Mouse (Mus musculus) midbrain, embryonic 15.5 days (tissue): ENCODE results near the gene Ubash3b. TPM values are rescaled to one million over a fixed set of nuclear protein-coding genes. Genes with fewer than 3 reads are reported as not detected.

ENCODE experiments used
- ATAC-seq: fragments of 200-750 bp; cut with Nextera tagmentation; replicated peaks from 2 replicates; pipeline ENCODE4 v1.8.0; 2017; ENCODE audit warnings: moderate TSS enrichment
- H3K27ac ChIP-seq: fragments of 300-500 bp; sonication (generic); 2 replicates; pipeline ENCODE4 v1.5.1; 2015; ENCODE audit warnings: mild to moderate bottlenecking, inconsistent platforms
- H3K27me3 ChIP-seq: fragments of 300-500 bp; sonication (generic); replicated peaks from 2 replicates; pipeline ENCODE4 v1.6.1; 2015; ENCODE audit warnings: inconsistent platforms
- H3K36me3 ChIP-seq: fragments of 300-500 bp; sonication (generic); replicated peaks from 2 replicates; pipeline ENCODE4 v1.6.1; 2015; ENCODE audit warnings: inconsistent platforms
- H3K4me1 ChIP-seq: fragments of 300-500 bp; sonication (generic); 2 replicates; pipeline ENCODE4 v1.6.1; 2015; ENCODE audit warnings: inconsistent platforms
- H3K4me2 ChIP-seq: fragments of 300-500 bp; sonication (generic); 2 replicates; pipeline ENCODE4 v1.6.1; 2015; ENCODE audit warnings: inconsistent platforms, mild to moderate bottlenecking, moderate library complexity
- H3K4me3 ChIP-seq: fragments of 300-500 bp; sonication (generic); 2 replicates; pipeline ENCODE4 v1.5.1; 2015; ENCODE audit warnings: mild to moderate bottlenecking, inconsistent platforms
- H3K9ac ChIP-seq: fragments of 300-500 bp; sonication (generic); 2 replicates; pipeline ENCODE4 v1.6.1; 2015; ENCODE audit warnings: mild to moderate bottlenecking, inconsistent platforms
- H3K9me3 ChIP-seq: fragments of 300-500 bp; sonication (generic); 2 replicates; pipeline ENCODE4 v1.6.1; 2016; ENCODE audit warnings: inconsistent platforms
- WGBS: fragments of 180-500 bp; shearing (Covaris S2); methylation state at CpG from one replicate; pipeline ENCODE4 v1.1.7; 2015; ENCODE audit warnings: mixed read lengths; 5-methylcytosine and 5-hydroxymethylcytosine counted together
- polyA plus RNA-seq: library from polyadenylated mRNA; unstranded; fragments of >200 nt; fragmentation: Nextera tagmentation; extraction: Ambion mirVana; gene quantifications from 2 replicates; pipeline ENCODE4 v1.2.1, GENCODE M21; 2015

Ubash3b gene
- polyA plus RNA-seq = 23.9 and 25.9 TPM in 2 replicates

GRCm38 (mm10) chr9:41161413-41161812 lies at the start of gene Ubash3b:
Gene Ubash3b (minus strand): TSS chr9:41161697.
- H3K9ac ChIP-seq = no peak within 1 kb of the TSS
- H3K27ac ChIP-seq = no peak within 1 kb of the TSS
- ATAC-seq = no peak
- no peaks in the 10 kb centered on the region for H3K27me3 ChIP-seq
- 83% methylated on average over 6 of the region's 6 CpGs for WGBS
- H3K36me3 ChIP-seq = no peaks in the 10 kb centered on the region
- H3K4me3 ChIP-seq = no peak within 1 kb of the TSS
- no peak within 1 kb of the TSS for H3K4me2 ChIP-seq
- no peaks in the 10 kb centered on the region for H3K9me3 ChIP-seq
- H3K4me1 ChIP-seq = peaks cover 3% of the 10 kb centered on the region

- Histone ChIP-seq H3K27ac (peak overlapping the region; percentile 92), H3K4me3 (peak overlapping the region; percentile 30), H3K4me1 (peaks cover 13% of the 10 kb centered on the region), H3K27me3 (no peaks in the 10 kb centered on the region), H3K9ac (peak overlapping the region; percentile 29), H3K9me3 (no peaks in the 10 kb centered on the region), H3K36me3 (no peaks in the 10 kb centered on the region), H3K4me2 (peak overlapping the region; percentile 50)
- ATAC-seq = peak; percentile 95
- WGBS = 7% methylated on average over 28 of the region's 28 CpGs
Measured at GRCm38 (mm10) chr9:41207130-41208104, 45.9 kb upstream of the Ubash3b start.

- Histone ChIP-seq H3K27ac (peak overlapping the region; percentile 92), H3K9me3 (no peaks in the 10 kb centered on the region), H3K4me2 (no peak overlapping the region), H3K27me3 (no peaks in the 10 kb centered on the region), H3K9ac (peak overlapping the region; percentile 29; the same call in 1 of the 2 replicates), H3K36me3 (no peaks in the 10 kb centered on the region), H3K4me3 (no peak overlapping the region), H3K4me1 (peaks cover 6% of the 10 kb centered on the region)
- no peak for ATAC-seq
- 85% methylated on average over 12 of the region's 12 CpGs for WGBS
Measured at GRCm38 (mm10) chr9:41206717-41207116, 45.2 kb upstream of the Ubash3b start.

- ATAC-seq = no peak
- Histone ChIP-seq H3K27ac (no peak overlapping the region), H3K4me2 (no peak overlapping the region), H3K9me3 (no peaks in the 10 kb centered on the region), H3K9ac (no peak overlapping the region), H3K4me1 (peaks cover 3% of the 10 kb centered on the region), H3K36me3 (no peaks in the 10 kb centered on the region), H3K4me3 (no peak overlapping the region), H3K27me3 (no peaks in the 10 kb centered on the region)
- WGBS = 61% methylated on average over 3 of the region's 3 CpGs
Measured at GRCm38 (mm10) chr9:41205267-41205666, 43.8 kb upstream of the Ubash3b start.

- WGBS = 88% methylated on average over 22 of the region's 22 CpGs
- ATAC-seq = no peak
- Histone ChIP-seq H3K27ac (no peak overlapping the region), H3K36me3 (no peaks in the 10 kb centered on the region), H3K4me3 (no peak overlapping the region), H3K4me2 (no peak overlapping the region), H3K9ac (no peak overlapping the region), H3K27me3 (no peaks in the 10 kb centered on the region), H3K4me1 (no peaks in the 10 kb centered on the region), H3K9me3 (no peaks in the 10 kb centered on the region)
Measured at GRCm38 (mm10) chr9:41199456-41200252, 38.2 kb upstream of the Ubash3b start.

- Histone ChIP-seq H3K36me3 (no peaks in the 10 kb centered on the region), H3K9me3 (no peaks in the 10 kb centered on the region), H3K4me1 (no peaks in the 10 kb centered on the region), H3K27ac (no peak overlapping the region), H3K4me3 (no peak overlapping the region), H3K9ac (no peak overlapping the region), H3K27me3 (no peaks in the 10 kb centered on the region), H3K4me2 (no peak overlapping the region)
- WGBS = 73% methylated on average over 12 of the region's 12 CpGs
- no peak for ATAC-seq
Measured at GRCm38 (mm10) chr9:41198501-41199265, 37.2 kb upstream of the Ubash3b start.

- 89% methylated on average over 10 of the region's 10 CpGs for whole genome bisulfite sequencing
- no peaks in the 10 kb centered on the region for H3K36me3 ChIP-seq
Measured at GRCm38 (mm10) chr9:41195742-41196311, 34.3 kb upstream of the Ubash3b start.

GRCm38 (mm10) chr9:41191651-41192210 lies 30.2 kb upstream of the Ubash3b start:
- 66% methylated on average over 9 of the region's 9 CpGs for WGBS
- Histone ChIP-seq H3K27ac (peak overlapping the region; percentile 64), H3K9ac (no peak overlapping the region; the same call in 1 of the 2 replicates), H3K36me3 (no peaks in the 10 kb centered on the region), H3K4me3 (no peak overlapping the region), H3K4me1 (0 out of 2 replicates have a peak, but pooled peaks cover 4% of the 10 kb centered on the region), H3K27me3 (no peaks in the 10 kb centered on the region), H3K4me2 (no peak overlapping the region), H3K9me3 (no peaks in the 10 kb centered on the region)
- 0 out of 2 replicates have a peak, but pooled peaks have one; percentile 12 for ATAC-seq

More at GRCm38 (mm10) chr9:41195742-41196311, 34.3 kb upstream of the Ubash3b start:
- Histone ChIP-seq H3K9ac (no peak overlapping the region), H3K9me3 (no peaks in the 10 kb centered on the region), H3K4me1 (0 out of 2 replicates have a peak, but pooled peaks cover 2% of the 10 kb centered on the region), H3K27me3 (no peaks in the 10 kb centered on the region), H3K4me3 (no peak overlapping the region), H3K27ac (no peak overlapping the region), H3K4me2 (no peak overlapping the region)
- no peak for ATAC-seq

GRCm38 (mm10) chr9:41190745-41191482 lies 29.4 kb upstream of the Ubash3b start:
- Histone ChIP-seq H3K27ac (peak overlapping the region; percentile 64), H3K9ac (no peak overlapping the region), H3K36me3 (no peaks in the 10 kb centered on the region), H3K4me2 (no peak overlapping the region), H3K4me3 (no peak overlapping the region), H3K4me1 (0 out of 2 replicates have a peak, but pooled peaks cover 4% of the 10 kb centered on the region), H3K9me3 (no peaks in the 10 kb centered on the region), H3K27me3 (no peaks in the 10 kb centered on the region)
- WGBS = 17% methylated on average over 9 of the region's 9 CpGs
- ATAC-seq = peak; percentile 83

GRCm38 (mm10) chr9:41187939-41188338 lies 26.4 kb upstream of the Ubash3b start:
- H3K27ac ChIP-seq = no peak overlapping the region
- H3K4me1 ChIP-seq = peaks cover 9% of the 10 kb centered on the region; the same call in 1 of the 2 replicates
- no peak overlapping the region for H3K4me2 ChIP-seq
- H3K9me3 ChIP-seq = no peaks in the 10 kb centered on the region
- H3K27me3 ChIP-seq = no peaks in the 10 kb centered on the region
- no peaks in the 10 kb centered on the region for H3K36me3 ChIP-seq
- no peak for ATAC-seq
- no peak overlapping the region for H3K4me3 ChIP-seq
- no peak overlapping the region for H3K9ac ChIP-seq
- WGBS = 81% methylated on average over 4 of the region's 4 CpGs
